Mouse (Mus musculus) cerebellum, postnatal 25 days (tissue): Measurements from ENCODE around the gene Ptms.
"Not testable (repeated sequence)": the region's sequence is repeated elsewhere in the genome, so short reads cannot be mapped to it uniquely, and the experiment has no call there.

Experiments used
- DNase-seq, 2 experiments: peaks; one replicate each; pipeline ENCODE4 v3.0.0; 2021; ENCODE audit warnings: mixed read lengths in 2 of 2

The Ptms gene

DNA sequence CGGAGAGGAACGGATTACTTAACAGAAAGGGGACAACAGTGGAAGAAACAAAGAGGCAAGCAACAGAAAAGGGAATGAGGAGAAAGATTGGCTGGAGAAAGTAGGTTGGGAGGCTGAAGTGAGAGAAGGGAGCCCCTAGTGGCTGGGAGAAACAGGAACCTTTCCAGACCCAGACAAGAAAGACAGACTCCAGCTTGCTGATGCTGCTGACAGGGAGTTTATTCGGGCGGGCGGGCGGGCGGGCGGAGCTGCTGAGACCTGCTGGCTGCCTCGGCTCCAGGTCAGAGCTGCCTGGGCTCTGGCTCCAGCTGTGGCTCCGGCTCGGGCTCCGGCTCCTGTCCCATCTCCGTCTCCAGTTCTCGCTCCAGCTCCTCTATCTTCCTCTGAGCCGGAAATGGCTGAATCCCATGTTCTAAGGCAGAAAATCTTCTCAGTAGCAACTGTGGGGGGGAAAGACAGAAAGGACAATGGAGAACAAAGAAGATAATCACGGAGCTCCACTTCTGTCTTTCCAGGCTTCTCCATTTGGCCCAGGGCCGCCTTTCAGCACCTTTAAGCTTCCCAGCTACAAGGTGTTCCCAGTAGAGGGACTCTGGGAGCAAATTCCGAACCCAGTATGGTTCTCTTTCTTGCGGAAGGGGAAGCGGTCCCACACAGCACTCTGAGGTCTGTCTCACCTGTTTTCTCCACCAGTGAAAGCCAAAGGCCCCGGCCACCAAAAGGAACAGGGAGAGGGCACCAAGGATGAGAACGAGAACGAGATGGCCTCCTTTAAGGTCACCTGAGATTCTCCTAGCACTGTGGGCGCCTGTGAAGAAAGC, 15.5 kb downstream of the Ptms start:
- DNase-seq: peak; percentile 78 to 82

GRCm38 (mm10) chr6:124903580-124904151, 16.2 kb downstream of the Ptms start:
- DNase-seq: peak; percentile 99

DNA sequence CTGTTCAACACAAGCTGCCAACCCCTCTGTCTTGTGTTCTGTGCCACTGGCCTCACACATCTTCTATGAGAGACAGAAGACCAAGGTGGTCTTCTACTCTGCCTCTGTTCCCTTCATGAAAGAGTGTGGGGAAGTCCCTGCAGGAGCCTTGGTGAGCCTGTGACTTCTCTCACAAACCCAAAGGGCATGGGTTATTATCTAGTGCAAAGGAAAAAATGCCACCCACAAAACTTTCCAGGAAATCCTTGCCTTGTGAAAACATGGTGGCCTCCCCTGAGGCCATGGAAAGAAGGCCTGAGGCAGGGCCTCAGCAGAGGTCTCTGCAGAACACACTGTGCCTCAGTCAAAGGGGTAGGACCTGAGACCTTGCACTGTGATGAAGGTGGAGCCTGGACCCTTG, 18.1 kb downstream of the Ptms start:
- no peak for DNase-seq

GRCm38 (mm10) chr6:124900801-124901480, 19.0 kb downstream of the Ptms start:
- DNase-seq: peak in 1 of 2 experiments; percentile 49

GRCm38 (mm10) chr6:124900056-124900800, 19.7 kb downstream of the Ptms start:
- peak; percentile 45 to 49 for DNase-seq

- DNase-seq: no peak
Observed at GRCm38 (mm10) chr6:124898359-124898758, 21.5 kb downstream of the Ptms start.

DNA sequence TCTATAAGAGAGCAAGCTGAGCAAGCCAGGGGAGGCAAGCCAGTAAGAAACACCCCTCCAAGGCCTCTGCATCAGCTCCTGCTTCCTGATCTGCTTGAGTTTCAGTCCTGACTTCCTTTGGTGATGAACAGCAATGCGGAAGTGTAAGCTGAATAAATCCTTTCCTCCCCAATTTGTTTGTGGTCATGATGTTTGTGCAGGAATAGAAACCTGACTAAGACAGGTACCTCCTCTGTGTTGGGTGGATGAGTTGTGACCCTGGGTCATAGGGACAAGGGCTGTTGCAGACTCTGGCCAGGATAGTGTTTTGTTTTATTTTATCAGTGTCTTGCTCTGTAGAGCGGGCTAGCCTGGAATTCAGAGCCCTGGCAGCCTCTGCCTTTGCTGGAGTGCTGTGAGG, 25.8 kb downstream of the Ptms start:
- DNase-seq: not testable (repeated sequence)

DNA sequence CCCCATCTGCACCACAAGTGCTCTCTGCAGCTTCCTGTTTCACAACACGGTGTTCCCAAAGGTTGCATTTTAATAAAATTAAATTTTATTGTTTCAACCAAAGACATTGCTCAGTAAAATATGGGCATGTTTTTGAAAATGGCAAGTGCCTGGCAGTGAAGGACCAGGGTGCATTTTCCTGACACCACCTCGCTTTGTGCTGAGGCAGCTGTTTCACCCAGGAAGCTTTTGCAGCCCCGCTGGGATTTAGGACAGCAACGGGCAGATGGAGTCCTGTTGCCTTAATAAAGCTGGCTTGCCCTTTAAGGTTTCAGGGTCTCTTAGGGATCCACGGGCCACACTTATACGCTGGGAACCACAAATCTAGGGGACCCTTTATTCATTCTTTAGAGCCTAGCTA, 28.9 kb downstream of the Ptms start:
- DNase-seq: no peak

GRCm38 (mm10) chr6:124888555-124889125, 31.3 kb downstream of the Ptms start:
- no peak for DNase-seq

GRCm38 (mm10) chr6:124887986-124888385, 31.9 kb downstream of the Ptms start, which contains the start of gene Cd4:
Gene Cd4 (minus strand): TSS chr6:124888221.
- DNase-seq: no peak

DNA sequence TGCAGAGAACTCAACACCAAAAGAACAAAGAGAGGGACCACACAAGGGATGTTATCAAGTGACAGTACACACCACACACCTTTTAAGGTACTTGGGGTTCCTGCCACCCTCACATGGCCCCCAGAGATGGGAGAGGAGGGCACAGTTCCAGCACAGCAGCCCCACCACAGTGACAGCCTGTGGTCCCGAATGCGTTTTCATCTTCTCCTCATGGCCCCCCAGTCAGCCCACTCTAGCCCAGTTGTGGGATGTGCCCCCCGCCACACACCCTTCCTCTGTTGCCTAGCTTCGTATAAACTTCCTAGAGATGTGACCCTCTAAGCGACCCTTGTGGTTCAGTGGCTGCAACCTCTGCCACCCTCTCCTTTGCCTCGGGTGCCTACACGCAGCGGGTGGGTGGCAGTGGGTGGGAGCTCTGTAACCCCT, 33.9 kb downstream of the Ptms start:
- no peak for DNase-seq

DNA sequence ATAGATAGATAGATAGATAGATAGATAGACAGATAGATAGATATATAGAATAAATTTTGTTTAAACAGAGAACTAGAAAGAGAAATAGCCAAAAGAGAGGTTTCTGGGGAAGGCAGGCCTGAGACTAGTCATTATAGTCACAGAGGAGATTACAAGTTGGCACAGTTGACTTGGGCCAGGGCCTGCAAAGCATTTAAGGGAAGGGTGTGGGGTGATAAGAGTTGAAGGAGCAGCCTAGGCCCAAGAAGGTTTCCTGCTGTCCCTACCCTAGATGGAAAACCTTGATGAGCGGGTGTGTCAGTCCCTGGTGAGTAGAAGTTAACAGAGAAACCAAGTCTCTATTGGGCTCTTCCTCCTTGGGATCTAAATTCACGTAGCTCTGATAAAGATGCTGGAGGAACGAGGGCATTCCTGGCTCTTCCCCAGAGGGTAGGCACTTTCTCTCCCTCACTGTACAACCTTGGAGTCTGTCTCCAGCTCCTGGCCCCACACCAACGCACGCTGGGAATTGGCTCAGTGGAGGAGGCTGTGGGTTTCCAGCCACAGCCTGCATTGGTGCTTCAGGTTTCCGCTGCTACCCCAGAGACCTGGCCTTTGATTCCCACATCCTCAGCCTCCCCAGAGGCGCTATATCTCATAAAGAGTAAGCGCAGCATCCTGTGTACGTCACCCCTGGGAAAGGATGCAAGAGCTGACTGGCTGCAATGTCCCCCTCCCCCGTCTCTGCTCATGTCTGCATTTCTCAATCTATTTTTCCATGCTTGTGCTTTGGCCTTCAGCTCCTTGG, 35.0 kb downstream of the Ptms start:
- peak; percentile 92 to 93 for DNase-seq

DNA sequence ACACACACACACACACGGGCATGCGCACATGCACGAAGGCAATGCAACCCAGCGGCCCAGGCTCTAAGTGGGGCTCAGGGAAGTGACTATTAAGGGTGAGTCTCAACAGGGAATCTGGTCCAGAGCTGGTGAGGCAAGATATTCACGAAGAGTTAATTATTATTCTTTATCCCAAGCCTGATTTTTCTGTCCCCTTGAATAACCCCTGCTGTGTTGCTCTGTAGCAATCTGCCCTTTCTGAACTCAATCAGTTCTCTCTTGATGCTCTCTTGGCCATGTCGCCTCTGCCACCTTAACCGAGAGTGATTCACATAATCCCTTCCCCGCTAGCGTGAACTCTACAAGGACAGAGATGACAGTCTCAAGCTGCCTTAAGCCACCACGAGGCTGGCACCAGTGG, 36.6 kb downstream of the Ptms start:
- DNase-seq: no peak

DNA sequence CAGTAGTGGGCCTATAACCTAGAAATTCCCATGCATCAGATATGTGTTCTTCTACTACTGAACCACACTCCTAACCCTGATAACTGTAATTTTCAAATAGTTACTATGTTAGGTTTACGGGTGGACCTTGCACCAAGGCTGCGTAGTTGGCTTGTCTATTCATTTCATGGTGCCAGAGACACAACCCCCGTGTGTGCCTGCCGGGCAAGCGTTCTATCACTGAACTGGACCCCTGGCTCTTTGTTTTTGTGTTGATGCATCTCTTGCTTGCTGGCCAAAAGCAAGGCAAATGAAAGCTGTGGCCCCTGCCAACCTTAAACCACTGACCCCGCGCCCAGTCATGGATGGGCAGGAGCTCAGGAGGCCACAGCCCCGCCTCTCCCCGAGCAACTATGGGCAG, 38.1 kb downstream of the Ptms start:
- DNase-seq: no peak

GRCm38 (mm10) chr6:124879390-124879789, 40.5 kb downstream of the Ptms start:
- no peak for DNase-seq

DNA sequence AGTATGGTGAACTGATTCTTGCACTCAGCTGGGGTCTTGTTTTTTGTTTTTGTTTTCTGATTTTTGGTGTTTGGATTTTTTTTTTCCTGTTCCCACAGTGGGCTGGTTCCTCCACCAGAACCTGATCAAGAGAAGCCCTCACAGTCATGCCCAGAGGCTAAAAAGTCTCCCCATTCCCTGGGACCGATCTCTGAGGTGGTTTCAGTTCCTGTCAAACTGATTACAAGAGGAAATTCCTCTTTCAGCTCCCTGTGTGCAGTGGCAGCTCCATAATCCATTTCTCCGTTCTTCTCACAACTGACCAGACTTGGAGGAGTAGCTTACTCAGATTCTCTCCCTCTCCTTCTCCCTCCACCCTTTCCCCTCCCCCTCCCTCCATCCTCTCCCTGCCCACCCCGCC, 45.6 kb downstream of the Ptms start:
- no peak for DNase-seq

DNA sequence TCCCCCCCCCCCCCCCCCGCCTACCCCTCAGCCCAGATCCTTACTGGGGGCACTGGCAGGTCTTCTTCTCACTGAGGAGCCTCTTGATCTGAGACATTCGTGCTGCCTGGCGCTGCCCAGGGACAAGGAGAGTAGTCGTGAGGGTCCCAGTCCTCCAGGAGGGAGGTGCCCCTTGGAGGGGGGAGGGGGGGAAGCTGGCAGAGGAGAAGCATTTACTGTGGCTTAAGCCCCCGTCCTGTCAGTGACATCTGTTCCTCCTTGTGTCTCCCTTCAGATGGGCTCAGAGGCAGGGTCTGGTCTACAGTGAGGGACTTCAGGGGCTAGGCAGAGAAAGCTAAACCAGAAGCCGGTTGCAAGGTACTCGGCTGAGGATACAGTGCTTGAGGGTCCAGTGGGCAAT, 53.3 kb downstream of the Ptms start:
- DNase-seq: no peak

GRCm38 (mm10) chr6:124865766-124866362, 54.0 kb downstream of the Ptms start:
- peak; percentile 32 to 38 for DNase-seq
